Mouse (Mus musculus): ENCODE results near the gene Xpa.

GRCm38 (mm10) chr4:46146881-46147280 is 49.2 kb downstream of the Xpa start:
- TF ChIP-seq POLR2A (IDR thresholded peaks at IDR 0.05; ENCODE audit: borderline replicate concordance, low read depth, low read length) (no peak), CTCF (IDR thresholded peaks at IDR 0.05; ENCODE audit: low read depth, low read length) (no peak)
